In the genomic region with DNA sequence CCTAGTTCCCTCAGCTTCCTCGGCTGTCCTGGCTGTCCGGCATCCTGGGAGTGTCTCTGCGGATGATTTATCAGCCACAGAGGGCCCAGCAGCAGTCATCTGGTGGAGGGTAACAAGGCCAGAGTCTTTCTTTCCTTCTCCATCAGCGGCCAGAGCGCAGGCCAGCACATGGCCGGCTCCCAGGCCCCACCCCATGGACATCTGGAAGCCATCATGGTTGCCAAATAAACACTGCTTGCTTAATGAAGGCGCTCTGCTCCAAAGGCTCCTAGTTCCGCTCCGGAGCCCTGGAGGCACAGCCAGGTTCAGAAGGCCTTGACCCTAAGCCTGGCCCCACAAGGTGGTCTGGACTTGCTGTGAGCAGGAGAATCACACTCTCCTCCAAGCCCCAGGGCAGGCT, we compare ENCODE assay signal across 8 mouse cellular contexts. TPM values are rescaled to one million over a fixed set of nuclear protein-coding genes. Genes with fewer than 3 reads are reported as not detected.
DNase-seq lines count a peak whose midpoint lies in the region; ATAC-seq lines count a peak whose summit lies in the region.

No protein-coding gene starts in this region.

- H3K9ac ChIP-seq in heart, embryonic 12.5 days = no peak overlapping the region
- no peak overlapping the region for H3K9ac ChIP-seq in midbrain, embryonic 15.5 days

- no peak overlapping the region for H3K27ac ChIP-seq in heart, embryonic 12.5 days (ENCODE audit: poor library complexity, severe bottlenecking)
- no peak overlapping the region for H3K27ac ChIP-seq in midbrain, embryonic 15.5 days

- WGBS in heart, embryonic 12.5 days = 43% methylated on average over 9 of the region's 9 CpGs
- 82% methylated on average over 9 of the region's 9 CpGs for WGBS in midbrain, embryonic 15.5 days

- intact Hi-C loops in left cerebral cortex, postnatal 10 days (cut with DNase I) = no loop called here

- H3K4me1 ChIP-seq in heart, embryonic 12.5 days (replicated peaks) = peaks cover 46% of the 10 kb centered on the region
- no peaks in the 10 kb centered on the region for H3K4me1 ChIP-seq in midbrain, embryonic 15.5 days

- H3K36me3 ChIP-seq in heart, embryonic 12.5 days = no peaks in the 10 kb centered on the region
- no peaks in the 10 kb centered on the region for H3K36me3 ChIP-seq in midbrain, embryonic 15.5 days (replicated peaks)

- H3K4me3 ChIP-seq in heart, embryonic 12.5 days = no peak overlapping the region
- H3K4me3 ChIP-seq in midbrain, embryonic 15.5 days = no peak overlapping the region

- DNase-seq in heart, adult 18-20 months = peak; percentile 84 to 88
- peak; percentile 89 for DNase-seq in gastrocnemius, postnatal 25 days
- DNase-seq in kidney, postnatal 14 days = peak; percentile 75
- DNase-seq in ovary, postnatal 36 days (ENCODE audit: low spot score) = peak; percentile 24
- no peak for DNase-seq in right cerebral cortex, postnatal 25 days
- DNase-seq in left cerebral cortex, postnatal 10 days (ENCODE audit: extremely low spot score in 1 of 2, low spot score in 2 of 2) = no peak

- ATAC-seq in heart, embryonic 12.5 days (ENCODE audit: insufficient number of reproducible peaks, low FRiP score) = no peak
- no peak for ATAC-seq in midbrain, embryonic 15.5 days (replicated peaks)

- peaks cover 68% of the 10 kb centered on the region for H3K27me3 ChIP-seq in heart, embryonic 12.5 days (replicated peaks)
- H3K27me3 ChIP-seq in midbrain, embryonic 15.5 days (replicated peaks) = no peaks in the 10 kb centered on the region

- peaks cover 2% of the 10 kb centered on the region for H3K9me3 ChIP-seq in heart, embryonic 12.5 days (replicated peaks)
- no peaks in the 10 kb centered on the region for H3K9me3 ChIP-seq in midbrain, embryonic 15.5 days

- H3K4me2 ChIP-seq in heart, embryonic 12.5 days = no peak overlapping the region
- no peak overlapping the region for H3K4me2 ChIP-seq in midbrain, embryonic 15.5 days

RNA-seq across cellular contexts. Expression of gene Hmcn2, which starts 25.6 kb away (rescaled TPM):
- total RNA-seq in heart, adult 18-20 months (2021) = 1 to 10 TPM; 6.1 to 7.3 TPM
- 0.42 and 0.49 TPM in 2 replicates for polyA plus RNA-seq in heart, embryonic 12.5 days (2016; fragmentation: Nextera tagmentation; extraction: Ambion mirVana)
- 10 to 100 TPM; 33.0 to 38.1 TPM for total RNA-seq in gastrocnemius, postnatal 25 days (2021)
- polyA plus RNA-seq in midbrain, embryonic 15.5 days (2015; fragmentation: Nextera tagmentation; extraction: Ambion mirVana) = 0.18 and 0.32 TPM in 2 replicates
- total RNA-seq in left cerebral cortex, postnatal 10 days (2021) = under 1 TPM; 0.22 to 0.39 TPM

Comparison
In these comparisons a context has a peak if more than half of its experiments do, and no peak if none do; other contexts are left out.
1. DNase-seq: peak in heart, adult 18-20 months (2 of 2), gastrocnemius, postnatal 25 days (single experiment), kidney, postnatal 14 days (single experiment) and ovary, postnatal 36 days (single experiment); none in right cerebral cortex, postnatal 25 days (single experiment) and left cerebral cortex, postnatal 10 days (0 of 2).
2. RNA of gene Hmcn2, which starts 25.6 kb away (total RNA-seq): 33.0 to 38.1 TPM in gastrocnemius, postnatal 25 days and 6.1 to 7.3 TPM in heart, adult 18-20 months; 0.22 to 0.39 TPM in left cerebral cortex, postnatal 10 days; every median in the first group is over 4 times any median in the second.